Mouse (Mus musculus) intestine, embryonic 16.5 days (tissue): ENCODE measurements around the gene Kpnb1. TPM values are rescaled to one million over a fixed set of nuclear protein-coding genes. Genes with fewer than 3 reads are reported as not detected.

Source experiments
- ATAC-seq: fragments of 200-750 bp; cut with Nextera tagmentation; 2 replicates; pipeline ENCODE4 v1.8.0; 2017; ENCODE audit warnings: moderate TSS enrichment, moderate library complexity
- H3K27ac ChIP-seq: fragments of 300-500 bp; sonication (generic); 2 replicates; pipeline ENCODE4 v1.5.1; 2014; ENCODE audit warnings: mild to moderate bottlenecking, low read length
- H3K27me3 ChIP-seq: fragments of 300-500 bp; sonication (generic); replicated peaks from 2 replicates; pipeline ENCODE4 v1.6.1; 2014; ENCODE audit warnings: low read length, control low read depth, mixed read lengths; ENCODE audit not compliant: control insufficient read depth, insufficient read depth
- H3K36me3 ChIP-seq: fragments of 300-500 bp; sonication (generic); 2 replicates; pipeline ENCODE4 v1.6.1; 2014; ENCODE audit warnings: low read length, control low read depth; ENCODE audit not compliant: control insufficient read depth, insufficient read depth
- H3K4me1 ChIP-seq: fragments of 300-500 bp; sonication (generic); 2 replicates; pipeline ENCODE4 v1.6.1; 2014; ENCODE audit warnings: low read length, control low read depth, mixed read lengths; ENCODE audit not compliant: control insufficient read depth, insufficient read depth
- H3K4me2 ChIP-seq: fragments of 300-500 bp; sonication (generic); 2 replicates; pipeline ENCODE4 v1.6.1; 2014; ENCODE audit warnings: low read depth, low read length, control low read depth
- H3K4me3 ChIP-seq: fragments of 300-500 bp; sonication (generic); 2 replicates; pipeline ENCODE4 v1.5.1; 2014; ENCODE audit warnings: mild to moderate bottlenecking, low read length
- H3K9ac ChIP-seq: fragments of 300-500 bp; sonication (generic); 2 replicates; pipeline ENCODE4 v1.6.1; 2014; ENCODE audit warnings: low read depth, low read length
- H3K9me3 ChIP-seq: fragments of 300-500 bp; sonication (generic); 2 replicates; pipeline ENCODE4 v1.6.1; 2016; ENCODE audit warnings: low read length, control low read depth; ENCODE audit not compliant: control insufficient read depth
- WGBS: fragments of 180-500 bp; shearing (Covaris S2); extraction: QIAGEN DNeasy Blood & Tissue Kit; methylation state at CpG from one replicate; pipeline ENCODE4 v1.1.7; 2014; 5-methylcytosine and 5-hydroxymethylcytosine counted together
- polyA plus RNA-seq: library from polyadenylated mRNA; unstranded; fragments of >200 nt; fragmentation: Nextera tagmentation; extraction: Ambion mirVana; gene quantifications from 2 replicates; pipeline ENCODE4 v1.2.1, GENCODE M21; 2015

Kpnb1 gene
- polyA plus RNA-seq, 1 experiment from 2014 or later = 36.3 TPM

DNA sequence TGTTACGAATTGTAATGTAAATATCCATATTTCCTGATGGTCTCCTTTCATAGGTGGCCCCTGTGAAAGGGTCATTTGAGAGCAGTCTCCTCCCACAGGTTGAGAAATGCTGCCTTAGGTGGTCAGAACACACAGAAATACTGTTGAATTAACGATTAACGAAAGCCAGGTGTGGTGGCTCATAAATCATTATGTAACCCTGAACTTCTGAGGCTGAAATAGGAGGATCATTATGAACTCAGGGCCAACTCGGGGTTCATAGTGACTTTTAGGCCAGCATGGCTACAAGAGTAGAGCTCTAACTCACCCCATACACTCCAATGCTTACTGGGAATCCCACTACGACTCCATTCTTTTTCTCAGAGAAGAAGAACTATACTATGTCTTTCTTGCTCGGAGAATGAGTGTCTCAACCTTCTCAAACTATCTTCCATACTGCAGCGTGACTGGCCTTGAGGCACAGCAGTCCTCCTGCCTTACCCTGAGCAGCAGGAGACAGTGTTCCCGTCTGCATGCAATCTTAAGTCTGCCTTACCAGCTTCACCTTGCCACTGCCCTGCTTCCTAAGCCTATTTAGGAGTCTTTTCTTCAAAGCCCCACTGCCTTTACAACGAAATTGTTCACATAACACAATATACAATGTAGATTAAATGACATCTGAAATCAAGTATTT, 23.2 kb upstream of the Kpnb1 start:
- Histone ChIP-seq H3K27me3 (no peaks in the 10 kb centered on the region), H3K9me3 (no peaks in the 10 kb centered on the region), H3K4me1 (peaks cover 18% of the 10 kb centered on the region), H3K4me2 (peak overlapping the region; percentile 9; the same call in 1 of the 2 replicates), H3K9ac (no peak overlapping the region), H3K4me3 (no peak overlapping the region), H3K36me3 (peaks cover 11% of the 10 kb centered on the region), H3K27ac (peak overlapping the region; percentile 94)
- peak; percentile 91 for ATAC-seq
- WGBS = 59% methylated on average over 9 of the region's 9 CpGs

DNA sequence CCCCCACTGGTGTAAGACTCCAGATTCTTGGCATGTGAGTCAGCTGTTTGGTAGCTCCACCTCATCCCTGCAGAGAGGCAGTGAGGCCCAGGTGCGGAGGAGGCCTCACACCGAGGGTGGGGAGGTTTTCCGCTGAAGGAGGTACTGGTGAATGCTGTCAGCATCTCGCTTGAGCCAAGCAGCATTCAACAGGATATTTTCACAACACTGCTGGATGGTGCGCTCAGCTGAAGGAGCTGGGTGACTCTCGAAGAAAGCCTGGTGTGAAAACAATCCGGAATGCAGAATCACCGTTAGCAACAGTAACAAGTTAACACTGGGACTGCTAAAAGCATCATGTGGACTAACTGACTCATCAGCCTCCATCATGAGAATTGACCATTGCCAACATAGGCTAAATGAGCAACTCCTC, 19.3 kb upstream of the Kpnb1 start:
- H3K27ac ChIP-seq = 0 out of 2 replicates have a peak overlapping the region, but pooled peaks have one; percentile 24
- peak; percentile 31 for ATAC-seq
- peaks cover 12% of the 10 kb centered on the region for H3K4me1 ChIP-seq
- peaks cover 7% of the 10 kb centered on the region for H3K36me3 ChIP-seq
- H3K9ac ChIP-seq = no peak overlapping the region
- no peak overlapping the region for H3K4me3 ChIP-seq
- H3K27me3 ChIP-seq = no peaks in the 10 kb centered on the region
- WGBS = 71% methylated on average over 8 of the region's 8 CpGs
- H3K4me2 ChIP-seq = no peak overlapping the region
- no peaks in the 10 kb centered on the region for H3K9me3 ChIP-seq

DNA sequence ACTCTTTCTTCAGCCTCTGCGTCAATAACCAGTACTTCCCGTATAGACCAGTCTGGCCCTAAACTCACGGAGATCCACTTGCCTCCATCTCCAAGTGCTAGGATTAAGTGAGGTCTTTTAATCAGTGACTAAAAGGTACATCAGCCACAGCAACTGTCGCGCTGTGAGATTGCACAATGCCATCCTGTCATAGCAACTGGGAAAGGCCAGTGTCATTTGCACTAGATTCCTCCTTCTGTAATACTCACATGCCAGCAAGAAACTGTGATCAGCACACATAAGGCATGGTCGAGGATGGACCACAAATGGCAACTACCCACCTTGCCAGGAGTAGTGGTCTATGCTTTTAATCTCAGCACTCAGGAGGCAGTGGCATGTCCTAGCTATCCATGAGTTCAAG, 11.8 kb upstream of the Kpnb1 start:
- no peaks in the 10 kb centered on the region for H3K36me3 ChIP-seq
- H3K9ac ChIP-seq = no peak overlapping the region
- no peaks in the 10 kb centered on the region for H3K4me1 ChIP-seq
- H3K27ac ChIP-seq = no peak overlapping the region
- H3K9me3 ChIP-seq = no peaks in the 10 kb centered on the region
- H3K4me2 ChIP-seq = no peak overlapping the region
- H3K4me3 ChIP-seq = no peak overlapping the region
- ATAC-seq = 0 out of 2 replicates have a peak, but pooled peaks have one; percentile 26
- 73% methylated on average over 6 of the region's 6 CpGs for WGBS
- no peaks in the 10 kb centered on the region for H3K27me3 ChIP-seq

DNA sequence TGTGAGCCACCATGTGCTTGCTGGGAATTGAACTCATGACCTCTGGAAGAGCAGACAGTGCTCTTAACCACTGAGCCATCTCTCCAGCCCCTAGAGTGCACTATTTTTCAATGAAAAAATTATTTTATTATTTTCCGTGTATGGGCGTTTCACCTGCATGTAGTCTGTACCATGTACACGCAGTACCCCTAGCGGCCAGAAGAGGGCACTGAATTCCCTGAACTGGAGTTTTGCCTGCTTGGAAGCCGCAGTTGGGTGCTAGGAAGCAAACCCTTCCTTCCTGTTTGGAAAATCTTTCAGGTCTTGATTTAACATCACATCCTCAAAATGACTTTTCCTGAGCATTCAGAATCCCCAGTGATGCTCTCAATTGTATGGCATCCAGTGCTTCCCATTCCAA, 10.9 kb upstream of the Kpnb1 start:
- Histone ChIP-seq H3K36me3 (no peaks in the 10 kb centered on the region), H3K27me3 (no peaks in the 10 kb centered on the region), H3K9ac (no peak overlapping the region), H3K27ac (no peak overlapping the region), H3K4me2 (no peak overlapping the region), H3K4me3 (no peak overlapping the region), H3K9me3 (no peaks in the 10 kb centered on the region), H3K4me1 (no peaks in the 10 kb centered on the region)
- no peak for ATAC-seq
- 24% methylated on average over 5 of the region's 5 CpGs for WGBS

DNA sequence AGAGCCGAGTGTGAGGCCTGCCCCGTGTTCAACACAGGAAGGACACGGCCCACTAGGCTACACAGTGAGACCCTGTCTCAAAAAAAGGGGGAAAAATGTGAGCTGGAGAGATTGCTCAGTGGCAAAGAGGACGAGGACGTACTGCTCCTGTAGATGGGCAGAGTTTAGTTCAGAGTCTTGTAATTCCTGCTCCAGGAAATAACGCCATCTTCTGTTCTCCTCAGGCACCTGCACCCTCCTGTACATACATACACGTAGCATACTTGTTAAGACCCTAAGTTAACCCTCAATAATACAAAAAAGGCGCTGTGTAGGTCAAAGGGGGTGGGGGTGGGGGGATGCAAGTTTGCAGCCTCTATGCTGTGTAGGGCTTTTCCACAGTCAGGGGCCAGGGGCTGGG, 9.3 kb upstream of the Kpnb1 start:
- Histone ChIP-seq H3K36me3 (no peaks in the 10 kb centered on the region), H3K4me1 (no peaks in the 10 kb centered on the region), H3K27ac (no peak overlapping the region), H3K27me3 (no peaks in the 10 kb centered on the region), H3K9me3 (no peaks in the 10 kb centered on the region), H3K9ac (no peak overlapping the region), H3K4me2 (no peak overlapping the region), H3K4me3 (no peak overlapping the region)
- ATAC-seq = no peak
- 79% methylated on average over 8 of the region's 8 CpGs for WGBS

DNA sequence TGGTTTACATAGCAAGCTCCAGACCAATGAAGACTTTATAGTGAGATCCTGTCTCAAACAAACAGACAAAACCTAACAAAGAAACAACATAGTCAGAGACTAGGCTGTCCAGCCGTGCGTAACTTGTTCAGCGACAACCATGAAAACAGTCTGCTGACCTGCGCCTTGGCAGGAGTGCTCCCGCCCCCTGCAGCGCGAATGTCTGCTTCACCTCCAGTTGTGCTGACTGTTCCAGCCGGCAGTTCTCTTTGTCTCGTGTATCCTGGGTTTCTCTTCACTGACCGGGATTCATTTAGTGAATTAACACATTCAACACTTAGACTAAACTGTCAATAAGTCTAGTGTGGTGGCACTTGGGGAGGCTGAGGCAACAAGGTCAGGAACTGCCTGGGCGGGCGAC, 8.9 kb upstream of the Kpnb1 start:
- Histone ChIP-seq H3K9ac (no peak overlapping the region), H3K36me3 (no peaks in the 10 kb centered on the region), H3K27ac (no peak overlapping the region), H3K27me3 (no peaks in the 10 kb centered on the region), H3K4me3 (no peak overlapping the region), H3K9me3 (no peaks in the 10 kb centered on the region), H3K4me1 (no peaks in the 10 kb centered on the region), H3K4me2 (no peak overlapping the region)
- 74% methylated on average over 12 of the region's 12 CpGs for WGBS
- ATAC-seq = no peak

DNA sequence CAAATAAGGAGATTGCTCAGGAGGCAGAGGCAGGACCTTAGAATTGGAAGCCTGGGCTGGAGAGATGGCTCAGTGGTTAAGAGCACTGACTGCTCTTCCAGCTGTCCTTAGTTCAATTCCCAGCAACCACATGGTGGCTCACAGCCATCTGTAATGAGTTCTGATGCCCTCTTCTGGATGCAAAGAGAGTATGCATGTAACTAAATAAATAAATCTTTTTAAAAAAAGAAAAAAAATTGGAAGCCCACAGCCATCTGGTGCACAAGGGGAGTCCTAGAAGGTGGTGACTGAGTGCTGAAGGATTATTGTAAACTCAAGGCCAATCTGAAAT, 4.9 kb upstream of the Kpnb1 start:
- H3K36me3 ChIP-seq = no peaks in the 10 kb centered on the region
- H3K27ac ChIP-seq = no peak overlapping the region
- no peak overlapping the region for H3K9ac ChIP-seq
- peaks cover 4% of the 10 kb centered on the region; the same call in 1 of the 2 replicates for H3K4me1 ChIP-seq
- no peak overlapping the region for H3K4me3 ChIP-seq
- H3K27me3 ChIP-seq = no peaks in the 10 kb centered on the region
- no peaks in the 10 kb centered on the region for H3K9me3 ChIP-seq
- no peak overlapping the region for H3K4me2 ChIP-seq
- ATAC-seq = no peak

DNA sequence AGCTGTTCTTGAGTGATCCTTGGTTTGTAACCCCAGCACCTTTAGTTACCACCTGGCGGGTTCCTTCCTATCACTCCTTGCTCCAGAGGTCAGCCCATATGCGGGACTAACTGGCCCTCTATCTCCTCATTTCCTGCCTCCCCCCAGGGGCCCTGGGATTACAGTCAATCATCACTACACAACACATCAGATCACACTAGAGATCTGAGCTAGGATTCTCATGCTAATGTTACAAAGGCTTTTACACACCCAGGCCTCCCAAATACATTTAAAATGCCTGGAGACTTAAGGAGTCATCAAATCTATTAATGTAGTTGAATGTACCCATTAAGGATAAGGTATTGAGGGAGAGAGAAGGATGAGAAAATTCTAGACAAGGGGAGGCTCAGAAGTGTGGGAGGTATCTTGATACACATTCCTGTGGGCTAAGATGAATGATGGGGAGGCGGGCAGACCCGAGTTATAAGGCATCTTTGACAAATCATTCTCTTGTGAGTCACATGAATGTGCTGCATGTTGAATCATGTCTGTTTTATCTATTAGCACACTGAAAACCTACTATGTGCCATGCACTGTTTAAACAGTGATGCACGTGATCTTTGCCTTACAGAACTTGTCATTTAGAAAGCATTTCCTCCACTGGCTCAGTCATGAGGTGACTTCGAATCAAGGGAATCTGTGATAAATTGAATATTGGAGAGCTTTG, 4.4 kb upstream of the Kpnb1 start:
- Histone ChIP-seq H3K4me1 (peaks cover 4% of the 10 kb centered on the region; the same call in 1 of the 2 replicates), H3K9me3 (no peaks in the 10 kb centered on the region), H3K27ac (no peak overlapping the region), H3K4me3 (no peak overlapping the region), H3K27me3 (no peaks in the 10 kb centered on the region), H3K36me3 (no peaks in the 10 kb centered on the region), H3K9ac (no peak overlapping the region), H3K4me2 (no peak overlapping the region)
- ATAC-seq = no peak
- WGBS = 80% methylated on average over 6 of the region's 6 CpGs

DNA sequence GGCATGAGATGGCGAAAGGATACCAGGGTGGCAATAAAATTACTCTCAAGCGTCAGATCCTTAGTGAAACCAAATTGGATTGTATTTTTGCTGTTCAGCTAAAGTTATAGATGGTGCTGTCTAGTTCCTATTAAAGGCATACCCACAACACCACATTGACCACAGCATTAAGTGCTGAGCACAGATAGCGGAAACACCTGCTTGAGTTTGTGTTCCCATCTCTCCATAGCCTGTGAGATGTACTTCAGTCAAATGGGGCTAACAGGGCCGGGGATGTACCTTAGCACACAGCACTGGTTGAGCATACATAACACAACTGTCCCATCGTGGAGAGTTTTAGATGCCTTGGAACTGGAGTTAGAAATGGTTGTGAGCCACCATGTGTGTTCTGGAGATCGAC, 3.3 kb upstream of the Kpnb1 start:
- Histone ChIP-seq H3K9ac (no peak overlapping the region), H3K27me3 (no peaks in the 10 kb centered on the region), H3K27ac (no peak overlapping the region), H3K4me3 (no peak overlapping the region), H3K4me2 (no peak overlapping the region), H3K36me3 (no peaks in the 10 kb centered on the region), H3K4me1 (peaks cover 9% of the 10 kb centered on the region; the same call in 1 of the 2 replicates), H3K9me3 (no peaks in the 10 kb centered on the region)
- 86% methylated on average over 6 of the region's 6 CpGs for WGBS
- ATAC-seq = no peak
